Mouse (Mus musculus) embryonic fibroblast, embryonic 13.5 days (primary cell): Measurements from ENCODE around the gene Fam160b1.

Source experiments
- CTCF ChIP-seq: IDR thresholded peaks from 2 replicates; pipeline ENCODE4 v1.5.1; 2011; ENCODE audit warnings: mild to moderate bottlenecking, control low read depth, low read length, moderate library complexity, borderline replicate concordance; ENCODE audit not compliant: insufficient read depth
- POLR2A ChIP-seq: IDR thresholded peaks from 2 replicates; pipeline ENCODE4 v1.6.1; 2011; ENCODE audit warnings: low read depth, mild to moderate bottlenecking, control low read depth, low read length, moderate library complexity

- TF ChIP-seq CTCF (no peak), POLR2A (no peak)
Measured at GRCm38 (mm10) chr19:57339281-57339864, 21.1 kb upstream of the Fam160b1 start.
